Mouse (Mus musculus) urinary bladder, postnatal 25 days (tissue): ENCODE measurements at regions not wholly inside any gene's neighbourhood (a gene's known extent, or its start where the extent isn't known, plus 50 kb on each side); places are given as distances from the start of the nearest gene placed in this dataset.
"Not testable (repeated sequence)": the region's sequence is repeated elsewhere in the genome, so short reads cannot be mapped to it uniquely, and the experiment has no call there.

Source experiments
- DNase-seq: peaks from one replicate; pipeline ENCODE4 v3.0.0; 2022; ENCODE audit warnings: low spot score

- DNase-seq: no peak
Observed at GRCm38 (mm10) chr7:87096500-87096899, 100.6 kb downstream of the Vmn2r79 start.

GRCm38 (mm10) chr7:87099611-87100010 lies 103.7 kb downstream of the Vmn2r79 start:
- not testable (repeated sequence) for DNase-seq

DNA sequence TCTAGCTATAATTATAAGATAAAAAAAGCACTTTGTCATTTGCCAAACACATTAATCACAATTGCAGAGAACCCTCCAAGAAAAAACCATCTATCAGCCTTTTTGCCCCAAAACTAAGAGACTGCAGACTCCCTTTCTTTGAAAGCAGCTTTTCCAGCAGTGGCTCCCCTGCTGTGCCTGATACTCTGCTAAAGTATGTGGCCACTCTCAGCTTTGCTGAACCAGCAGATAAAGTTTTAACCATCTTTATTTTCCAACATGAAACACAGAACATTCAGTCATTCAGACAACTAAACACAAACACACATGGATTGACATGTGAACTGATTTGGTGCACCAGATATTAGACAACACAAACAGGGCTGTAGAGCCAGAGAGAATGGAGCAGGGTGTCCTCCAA lies 104.5 kb downstream of the Vmn2r79 start:
- not testable (repeated sequence) for DNase-seq

DNA sequence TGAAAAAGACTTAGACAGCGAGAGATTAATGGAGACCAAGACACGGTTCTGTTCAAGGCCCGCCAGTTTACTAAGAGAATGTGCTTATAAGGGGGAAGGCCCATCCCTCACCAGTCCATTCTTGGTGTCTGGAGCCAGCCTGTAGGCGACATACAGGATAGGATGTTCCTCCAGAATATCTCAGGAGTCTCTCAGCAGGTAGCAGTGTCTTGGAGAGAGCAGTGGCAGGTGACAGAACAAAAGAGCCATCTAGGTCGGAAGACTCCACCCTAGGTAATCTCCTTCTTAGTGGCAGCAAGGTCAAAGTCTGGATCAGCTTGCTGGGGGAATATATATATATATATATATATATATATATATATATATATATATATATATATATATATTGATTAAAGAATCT lies 105.4 kb downstream of the Vmn2r79 start:
- not testable (repeated sequence) for DNase-seq

DNA sequence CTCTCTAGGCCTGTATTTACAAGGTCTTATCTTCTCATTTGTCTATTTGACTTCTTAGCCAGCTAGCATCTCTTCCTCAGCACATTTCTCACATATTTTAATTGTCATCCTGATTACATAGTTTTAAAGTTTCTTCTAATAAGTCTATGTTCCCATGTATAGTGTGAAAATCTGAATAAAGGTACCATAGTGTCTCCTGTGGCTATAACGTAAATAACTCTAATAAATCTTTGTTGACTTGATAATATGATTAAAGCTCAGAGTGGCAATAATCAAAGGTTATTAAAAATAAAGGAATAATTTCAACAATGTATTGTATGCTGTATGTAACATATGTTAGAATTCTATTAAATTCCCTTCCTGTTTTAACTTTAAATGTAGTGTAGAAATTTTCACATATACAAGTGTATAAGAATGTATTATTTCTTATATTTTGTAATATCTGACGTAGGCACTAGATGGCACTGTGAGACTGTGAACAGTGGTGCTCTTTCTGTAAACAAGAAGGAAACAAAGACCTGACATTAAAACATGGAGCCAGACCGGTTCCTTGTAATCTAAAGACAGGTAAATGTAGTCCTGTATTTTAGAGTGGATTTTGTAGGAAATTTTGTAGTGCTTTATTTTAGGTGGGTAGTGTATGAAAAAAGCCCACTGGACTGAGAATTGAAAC lies 114.5 kb downstream of the Vmn2r79 start:
- DNase-seq: no peak

DNA sequence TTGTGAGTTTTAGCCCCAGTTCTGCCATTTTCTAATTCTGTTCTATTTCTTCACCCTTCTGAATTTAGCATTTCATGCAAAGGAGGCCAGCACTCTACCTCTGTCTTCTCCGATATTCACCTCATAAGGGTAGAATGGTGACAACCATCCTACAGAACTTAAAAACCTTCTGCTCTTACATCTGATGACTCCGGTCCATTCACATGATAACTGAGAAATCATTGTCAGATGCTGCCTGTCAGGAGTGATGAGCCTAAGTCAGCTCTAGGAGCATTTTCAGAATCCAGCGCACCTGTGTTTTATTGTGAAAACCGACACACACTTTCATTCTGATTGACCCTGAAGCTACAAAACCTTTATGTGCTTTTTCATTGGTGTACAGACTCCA lies 115.1 kb downstream of the Vmn2r79 start:
- DNase-seq: no peak

DNA sequence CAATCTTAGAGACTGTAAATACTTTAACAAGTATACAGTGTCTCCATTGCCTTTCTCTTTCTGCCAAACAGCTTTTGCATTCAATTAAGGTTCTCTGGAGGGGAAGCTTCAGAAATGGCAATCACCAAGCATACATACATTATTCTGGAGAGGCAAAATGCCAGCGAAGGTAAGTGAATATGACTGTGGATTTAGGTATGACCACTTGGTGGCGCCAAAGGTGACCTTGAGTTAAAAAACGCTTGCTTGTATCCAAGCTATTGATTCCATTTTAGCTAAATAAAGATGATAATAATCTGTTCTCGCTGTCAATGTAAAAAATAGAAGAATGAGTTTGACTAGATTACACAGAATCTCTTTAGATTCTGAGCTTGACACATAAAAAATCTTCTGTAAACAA lies 117.7 kb downstream of the Vmn2r79 start:
- DNase-seq: peak; percentile 16

- no peak for DNase-seq
Observed at GRCm38 (mm10) chr7:87122516-87122915, 123.4 kb upstream of the Nox4 start.

- DNase-seq: no peak
Observed at GRCm38 (mm10) chr7:87145896-87146295, 100.0 kb upstream of the Nox4 start.

- no peak for DNase-seq
Observed at GRCm38 (mm10) chr7:87147703-87148102, 98.2 kb upstream of the Nox4 start.

DNA sequence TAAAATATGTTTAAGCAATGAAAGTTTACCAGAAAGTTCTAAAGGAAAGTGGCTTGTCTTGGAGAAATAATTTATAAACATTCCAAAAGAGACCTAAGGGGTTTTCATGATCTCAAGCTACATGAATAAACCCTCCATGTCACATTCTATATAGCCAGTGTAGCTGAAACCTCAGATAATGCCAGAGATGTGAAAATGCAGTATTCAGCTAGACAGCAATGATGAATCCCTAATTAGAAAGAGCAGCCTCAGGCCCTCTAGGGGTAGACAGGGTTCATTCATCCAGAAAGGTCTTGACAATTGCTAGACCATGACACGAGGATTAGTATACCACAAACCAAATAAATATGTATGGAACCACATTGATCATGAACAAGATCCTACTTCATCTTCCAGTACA lies 97.2 kb upstream of the Nox4 start:
- no peak for DNase-seq

DNA sequence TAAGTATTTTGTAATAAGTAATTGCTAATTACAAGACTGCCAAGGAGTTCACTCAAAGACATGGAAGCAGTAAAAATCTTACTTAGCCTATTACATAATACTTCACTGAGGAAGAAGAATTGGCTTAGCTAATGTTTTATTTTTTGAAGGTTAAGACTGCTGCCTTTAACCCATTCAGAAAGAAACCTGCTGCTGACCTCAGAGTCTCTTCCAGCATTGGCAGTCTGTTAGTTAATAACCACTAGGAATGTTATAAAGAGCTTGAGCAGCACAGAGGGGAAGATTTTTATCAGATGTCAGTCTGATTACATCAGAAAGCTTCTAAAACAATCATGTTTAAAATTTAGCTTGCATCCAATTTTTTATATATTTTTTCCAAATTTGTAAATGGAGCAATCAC lies 94.9 kb upstream of the Nox4 start:
- DNase-seq: no peak

DNA sequence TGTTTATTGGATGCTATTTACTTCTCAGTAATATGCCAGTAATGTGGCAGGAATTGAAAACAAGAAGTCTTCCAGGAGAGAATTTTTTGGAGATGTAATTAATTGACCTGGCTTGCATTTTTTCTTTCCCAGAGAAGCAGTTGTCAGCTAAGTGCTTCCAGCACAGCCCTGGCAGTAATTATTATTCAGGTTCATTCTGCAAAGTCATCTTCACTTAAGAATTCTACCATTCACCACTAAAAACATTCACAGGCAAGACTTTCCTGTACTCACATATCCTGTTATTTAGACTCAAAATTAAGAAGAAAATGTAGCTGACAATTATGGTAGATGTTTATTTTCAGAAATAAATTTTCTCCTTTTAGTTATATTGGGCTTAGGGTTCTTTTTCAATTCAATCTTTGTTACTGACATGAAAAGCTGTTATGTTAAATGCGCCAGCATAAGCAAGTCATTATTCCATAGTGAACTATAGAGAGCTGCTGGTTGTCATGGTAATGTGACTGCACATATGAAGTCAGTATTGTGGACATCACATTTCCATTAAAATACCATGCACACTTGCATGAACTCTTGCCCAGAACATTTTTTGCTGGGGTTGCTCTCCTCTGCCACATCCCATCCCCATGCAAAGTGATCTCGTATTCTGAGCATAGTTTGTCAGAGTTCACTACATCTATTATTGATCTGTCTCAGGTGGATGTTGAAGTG lies 59.3 kb upstream of the Nox4 start:
- no peak for DNase-seq

GRCm38 (mm10) chr7:87195647-87196046 lies 50.2 kb upstream of the Nox4 start:
- no peak for DNase-seq
